Mouse (Mus musculus): ENCODE results near the gene Brd3.

DNA sequence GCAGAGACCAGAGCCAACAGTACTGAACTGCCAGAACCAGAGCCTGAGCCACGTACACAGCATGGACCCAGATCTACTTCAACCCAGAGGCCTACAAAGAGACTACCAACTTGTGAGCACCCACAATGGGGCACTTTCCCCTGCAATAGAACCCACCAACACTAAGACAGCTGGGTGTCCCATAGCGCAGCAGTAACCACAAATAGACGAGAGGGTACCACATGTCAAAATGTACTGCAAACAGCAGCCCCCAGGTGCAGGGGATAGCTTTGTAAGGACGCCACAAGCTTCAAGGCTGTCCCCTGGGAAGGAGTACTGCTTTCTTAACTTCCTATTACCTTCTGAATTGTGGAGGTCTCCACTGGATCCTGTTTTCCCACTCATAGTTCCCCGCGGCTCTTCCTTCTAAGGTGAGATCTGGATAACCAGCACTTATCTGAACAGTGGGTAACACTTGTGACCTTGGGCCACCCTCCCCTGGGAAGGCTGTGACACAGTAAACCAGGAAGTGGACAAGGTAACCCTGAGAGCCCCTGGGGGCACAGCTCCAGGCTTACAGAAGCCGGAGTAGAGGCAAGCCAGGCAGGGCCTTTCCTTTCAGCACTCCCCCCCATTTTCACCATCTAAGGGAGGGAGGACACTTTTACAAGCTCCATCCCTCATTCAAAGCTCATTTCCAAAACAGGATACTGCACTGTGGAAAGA lies 34.2 kb downstream of the Brd3 start:
- TF ChIP-seq CTCF (IDR thresholded peaks at IDR 0.05; ENCODE audit: borderline replicate concordance, insufficient read depth, low read depth, low read length) (no peak), POLR2A (IDR thresholded peaks at IDR 0.05; ENCODE audit: borderline replicate concordance, insufficient read depth, low read length) (no peak)
